Mouse (Mus musculus) thymus, postnatal 10 days (tissue): ENCODE results near the gene Aim2.
A peak's percentile ranks its signal among the peaks of the same experiment; 100 is the strongest.
"Not testable (repeated sequence)": the region's sequence is repeated elsewhere in the genome, so short reads cannot be mapped to it uniquely, and the experiment has no call there.

Source experiments
- DNase-seq, 2 experiments: peaks; one replicate each; pipeline ENCODE4 v3.0.0; 2021; ENCODE audit warnings: low spot score in 2 of 2

The Aim2 gene

GRCm38 (mm10) chr1:173456139-173456754, 105.6 kb downstream of the Aim2 start:
- peak in 1 of 2 experiments; percentile 44 for DNase-seq

- DNase-seq = no peak
Observed at GRCm38 (mm10) chr1:173456761-173457160, 106.1 kb downstream of the Aim2 start.

GRCm38 (mm10) chr1:173480399-173481181, 129.9 kb downstream of the Aim2 start:
- DNase-seq = not testable (repeated sequence)

- DNase-seq = not testable (repeated sequence)
Observed at GRCm38 (mm10) chr1:173481182-173481574, 130.5 kb downstream of the Aim2 start.

GRCm38 (mm10) chr1:173490812-173491480, 140.3 kb downstream of the Aim2 start, which contains the start of gene Ifi206:
Gene Ifi206 (minus strand): TSS chr1:173491041.
- peak in 1 of 2 experiments; percentile 25 for DNase-seq

GRCm38 (mm10) chr1:173491483-173491882, 140.8 kb downstream of the Aim2 start:
- not testable (repeated sequence) for DNase-seq

- not testable (repeated sequence) for DNase-seq
Observed at GRCm38 (mm10) chr1:173510595-173510994, 159.9 kb downstream of the Aim2 start.
